Mouse (Mus musculus) thymus, adult 2 months (tissue): Measurements from ENCODE around the gene Echdc1. TPM values are rescaled to one million over a fixed set of nuclear protein-coding genes. Genes with fewer than 3 reads are reported as not detected.
A peak's percentile ranks its signal among the peaks of the same experiment; 100 is the strongest.

Source experiments
- DNase-seq: peaks from one replicate; pipeline ENCODE4 v3.0.0; 2021
- H3K27ac ChIP-seq: fragments of 200-500 bp; 2 replicates; pipeline ENCODE4 v1.5.1; 2012; ENCODE audit warnings: low read length, control low read depth; ENCODE audit not compliant: control insufficient read depth, insufficient read depth
- H3K27me3 ChIP-seq: fragments of 200-500 bp; 2 replicates; pipeline ENCODE4 v1.6.1; 2012; ENCODE audit warnings: mild to moderate bottlenecking, low read length, moderate library complexity, mixed read lengths; ENCODE audit not compliant: control insufficient read depth, insufficient read depth
- H3K36me3 ChIP-seq: fragments of 200-500 bp; 2 replicates; pipeline ENCODE4 v1.6.1; 2012; ENCODE audit warnings: mild to moderate bottlenecking, low read length, moderate library complexity; ENCODE audit not compliant: control insufficient read depth, insufficient read depth
- H3K4me1 ChIP-seq: fragments of 200-500 bp; replicated peaks from 2 replicates; pipeline ENCODE4 v1.6.1; 2012; ENCODE audit warnings: low read length; ENCODE audit not compliant: control insufficient read depth, insufficient read depth
- H3K4me3 ChIP-seq: fragments of 200-500 bp; 2 replicates; pipeline ENCODE4 v1.5.1; 2012; ENCODE audit warnings: mild to moderate bottlenecking, low read length, control low read depth, moderate library complexity; ENCODE audit not compliant: control insufficient read depth, insufficient read depth
- CTCF ChIP-seq: fragments of 200-500 bp; IDR thresholded peaks from 2 replicates; pipeline ENCODE4 v1.5.1; 2012; ENCODE audit warnings: mild to moderate bottlenecking, control low read depth, low read length, moderate library complexity, borderline replicate concordance; ENCODE audit not compliant: control insufficient read depth, poor library complexity, insufficient read depth; ENCODE audit errors: extremely low read depth
- POLR2A ChIP-seq: fragments of 200-500 bp; IDR thresholded peaks from 2 replicates; pipeline ENCODE4 v1.6.1; 2012; ENCODE audit warnings: mild to moderate bottlenecking, low read length, control low read depth, moderate library complexity; ENCODE audit not compliant: control insufficient read depth, poor library complexity, insufficient read depth; ENCODE audit errors: extremely low read depth
- WGBS: fragments of 180-500 bp; shearing (Covaris S2); methylation state at CpG from one replicate; pipeline ENCODE4 v1.1.7; 2018; 5-methylcytosine and 5-hydroxymethylcytosine counted together
- polyA plus RNA-seq: library from polyadenylated mRNA; depleted of rRNA; stranded (reverse); fragments of >200 nt; gene quantifications from 2 replicates; pipeline ENCODE4 v1.2.3, GENCODE M21; 2012

Echdc1 gene
- polyA plus RNA-seq, 1 experiment, result 4.8 TPM

- no peak for DNase-seq
- H3K27ac ChIP-seq, result no peak overlapping the region
- no peak overlapping the region for H3K4me3 ChIP-seq
- H3K27me3 ChIP-seq, result no peaks in the 10 kb centered on the region
- no peak for TF ChIP-seq CTCF
- TF ChIP-seq POLR2A, result no peak
- peaks cover 29% of the 10 kb centered on the region for H3K36me3 ChIP-seq
- 92% methylated on average over 3 of the region's 3 CpGs for WGBS
- no peaks in the 10 kb centered on the region for H3K4me1 ChIP-seq
Measured at GRCm38 (mm10) chr10:29352575-29352974, 39.6 kb downstream of the Echdc1 start.

GRCm38 (mm10) chr10:29354183-29354582, 41.2 kb downstream of the Echdc1 start:
- no peak overlapping the region for H3K27ac ChIP-seq
- no peaks in the 10 kb centered on the region for H3K27me3 ChIP-seq
- no peak for TF ChIP-seq POLR2A
- no peak for TF ChIP-seq CTCF
- peaks cover 22% of the 10 kb centered on the region for H3K36me3 ChIP-seq
- H3K4me1 ChIP-seq, result no peaks in the 10 kb centered on the region
- WGBS, result 94% methylated on average over 7 of the region's 7 CpGs
- H3K4me3 ChIP-seq, result no peak overlapping the region
- no peak for DNase-seq

GRCm38 (mm10) chr10:29361095-29361463, 48.1 kb downstream of the Echdc1 start:
- Histone ChIP-seq H3K36me3 (no peaks in the 10 kb centered on the region), H3K4me1 (no peaks in the 10 kb centered on the region), H3K27ac (peak overlapping the region; percentile 52), H3K4me3 (peak overlapping the region; percentile 61), H3K27me3 (no peaks in the 10 kb centered on the region)
- TF ChIP-seq POLR2A (no peak), CTCF (no peak)
- WGBS, result under 1% methylated on average over 6 of the region's 6 CpGs
- no peak for DNase-seq

- under 1% methylated on average over 86 of the region's 100 CpGs for WGBS
- Histone ChIP-seq H3K4me3 (peak overlapping the region; percentile 61), H3K27me3 (no peaks in the 10 kb centered on the region), H3K4me1 (no peaks in the 10 kb centered on the region), H3K36me3 (no peaks in the 10 kb centered on the region), H3K27ac (peak overlapping the region; percentile 52)
- TF ChIP-seq CTCF (0 out of 2 replicates have a peak, but pooled peaks have one; percentile 31), POLR2A (peak; percentile 94)
- peak; percentile 89 for DNase-seq
Measured at GRCm38 (mm10) chr10:29361464-29362196, 48.7 kb downstream of the Echdc1 start.

GRCm38 (mm10) chr10:29362197-29362900, 49.4 kb downstream of the Echdc1 start, which contains the start of gene Rnf146:
Gene Rnf146, minus strand, starts transcription at chr10:29362442.
- H3K27ac ChIP-seq, result peak within 1 kb of the TSS; percentile 52
- H3K27me3 ChIP-seq, result no peaks in the 10 kb centered on the region
- WGBS, result 5% methylated on average over 15 of the region's 15 CpGs
- DNase-seq, result no peak
- peak within 1 kb of the TSS; percentile 61 for H3K4me3 ChIP-seq
- TF ChIP-seq CTCF (no peak), POLR2A (peak; percentile 83; the same call in 1 of the 2 replicates)
- H3K36me3 ChIP-seq, result no peaks in the 10 kb centered on the region
- no peaks in the 10 kb centered on the region for H3K4me1 ChIP-seq

GRCm38 (mm10) chr10:29374065-29374464, 61.1 kb downstream of the Echdc1 start:
- no peaks in the 10 kb centered on the region for H3K4me1 ChIP-seq
- H3K27me3 ChIP-seq, result no peaks in the 10 kb centered on the region
- no peaks in the 10 kb centered on the region for H3K36me3 ChIP-seq
- 82% methylated on average over 5 of the region's 5 CpGs for WGBS
- H3K4me3 ChIP-seq, result no peak overlapping the region
- TF ChIP-seq POLR2A (no peak), CTCF (no peak)
- no peak for DNase-seq
- H3K27ac ChIP-seq, result no peak overlapping the region
